Mouse (Mus musculus) cerebellum, adult (tissue): ENCODE results near the gene Ezh1.
A peak's percentile ranks its signal among the peaks of the same experiment; 100 is the strongest.

Experiments used
- ATAC-seq: cut with Nextera tagmentation; 2 replicates; pipeline ENCODE4 v1.9.2; 2017; ENCODE audit warnings: mild to moderate bottlenecking, moderate library complexity, mixed read lengths; ENCODE audit not compliant: insufficient number of reproducible peaks, low FRiP score, low TSS enrichment

The Ezh1 gene

DNA sequence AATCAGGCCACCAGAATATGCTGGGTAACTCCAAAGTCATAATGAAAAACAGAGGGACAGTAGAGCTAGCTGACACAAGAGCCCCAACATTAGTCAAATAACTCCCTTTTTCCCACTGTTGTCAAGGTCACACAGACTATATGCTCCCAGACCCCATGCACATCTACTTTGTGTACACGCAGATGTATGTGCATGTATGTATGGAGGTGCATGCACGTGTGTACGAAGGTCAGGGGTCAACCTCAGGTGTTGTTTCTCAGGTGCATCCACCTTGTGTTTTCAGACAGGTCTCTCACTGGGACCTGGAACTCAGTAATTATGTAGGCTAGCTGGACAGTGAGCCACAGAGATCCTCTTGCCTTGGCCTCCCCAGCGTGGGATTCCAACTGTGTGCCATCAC lies 40.8 kb downstream of the Ezh1 start:
- no peak for ATAC-seq

DNA sequence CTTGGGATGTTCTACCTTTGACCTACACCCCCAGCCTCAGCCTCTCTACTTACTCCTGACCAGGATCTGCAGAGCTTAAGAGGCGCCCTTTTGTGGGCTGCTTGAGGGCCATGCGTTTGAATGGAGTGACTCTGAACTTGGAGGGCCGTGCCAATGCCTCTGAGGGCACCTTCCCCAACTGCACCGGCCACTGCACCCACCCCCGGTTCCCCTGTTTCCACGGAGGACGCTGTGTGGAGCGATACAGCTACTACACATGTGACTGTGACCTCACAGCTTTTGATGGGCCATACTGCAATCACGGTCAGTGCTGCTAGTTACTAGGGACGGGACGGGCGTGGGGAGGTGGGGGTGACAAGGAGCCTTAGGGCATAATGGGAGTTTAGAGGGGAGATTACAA lies 41.3 kb downstream of the Ezh1 start:
- ATAC-seq, result no peak

DNA sequence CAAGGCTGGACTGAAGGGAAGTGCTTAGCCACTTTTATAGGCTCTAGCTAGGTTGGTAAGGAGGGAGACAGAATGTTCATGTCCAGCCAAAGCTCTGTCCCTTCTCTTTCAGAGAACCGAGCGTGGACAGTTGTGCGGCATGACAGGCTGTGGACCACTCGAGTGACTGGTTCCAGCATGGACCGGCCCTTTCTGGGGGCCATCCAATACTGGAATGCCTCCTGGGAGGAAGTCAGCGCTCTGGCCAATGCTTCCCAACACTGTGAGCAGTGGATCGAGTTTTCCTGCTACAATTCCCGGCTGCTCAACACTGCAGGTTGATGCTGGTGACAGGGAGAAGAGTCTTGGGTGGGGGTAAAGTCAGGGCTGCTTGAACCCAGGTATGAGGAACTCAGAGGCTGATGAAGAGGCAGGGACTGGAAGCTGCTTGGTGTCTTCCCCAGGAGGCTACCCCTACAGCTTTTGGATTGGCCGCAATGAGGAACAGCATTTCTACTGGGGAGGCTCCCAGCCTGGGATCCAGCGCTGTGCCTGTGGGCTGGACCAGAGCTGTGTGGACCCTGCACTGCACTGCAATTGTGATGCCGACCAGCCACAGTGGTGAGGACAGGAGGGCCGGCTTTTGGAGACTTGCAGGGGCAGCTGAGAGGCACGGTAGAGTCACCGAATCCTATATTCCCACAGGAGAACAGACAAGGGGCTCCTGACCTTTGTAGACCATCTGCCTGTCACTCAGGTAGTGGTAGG lies 43.3 kb downstream of the Ezh1 start:
- ATAC-seq, result no peak

DNA sequence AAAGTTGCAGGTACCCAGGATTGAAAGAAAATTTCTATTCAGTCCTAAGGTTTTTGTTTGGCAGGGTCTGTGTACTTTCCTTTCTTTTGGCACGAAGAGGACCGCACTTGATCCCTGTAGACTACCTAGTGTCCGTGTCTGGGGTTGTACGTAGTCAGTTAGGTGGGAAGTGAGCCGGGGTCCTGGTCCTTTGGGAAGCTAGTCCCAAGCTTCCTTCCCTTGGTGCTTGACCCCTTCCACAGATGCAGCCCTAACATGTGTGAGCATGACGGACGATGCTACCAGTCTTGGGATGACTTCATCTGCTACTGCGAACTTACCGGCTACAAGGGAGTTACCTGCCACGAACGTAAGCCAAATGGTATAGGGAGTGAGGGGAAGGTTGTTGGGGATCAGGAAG lies 44.3 kb downstream of the Ezh1 start:
- no peak for ATAC-seq

DNA sequence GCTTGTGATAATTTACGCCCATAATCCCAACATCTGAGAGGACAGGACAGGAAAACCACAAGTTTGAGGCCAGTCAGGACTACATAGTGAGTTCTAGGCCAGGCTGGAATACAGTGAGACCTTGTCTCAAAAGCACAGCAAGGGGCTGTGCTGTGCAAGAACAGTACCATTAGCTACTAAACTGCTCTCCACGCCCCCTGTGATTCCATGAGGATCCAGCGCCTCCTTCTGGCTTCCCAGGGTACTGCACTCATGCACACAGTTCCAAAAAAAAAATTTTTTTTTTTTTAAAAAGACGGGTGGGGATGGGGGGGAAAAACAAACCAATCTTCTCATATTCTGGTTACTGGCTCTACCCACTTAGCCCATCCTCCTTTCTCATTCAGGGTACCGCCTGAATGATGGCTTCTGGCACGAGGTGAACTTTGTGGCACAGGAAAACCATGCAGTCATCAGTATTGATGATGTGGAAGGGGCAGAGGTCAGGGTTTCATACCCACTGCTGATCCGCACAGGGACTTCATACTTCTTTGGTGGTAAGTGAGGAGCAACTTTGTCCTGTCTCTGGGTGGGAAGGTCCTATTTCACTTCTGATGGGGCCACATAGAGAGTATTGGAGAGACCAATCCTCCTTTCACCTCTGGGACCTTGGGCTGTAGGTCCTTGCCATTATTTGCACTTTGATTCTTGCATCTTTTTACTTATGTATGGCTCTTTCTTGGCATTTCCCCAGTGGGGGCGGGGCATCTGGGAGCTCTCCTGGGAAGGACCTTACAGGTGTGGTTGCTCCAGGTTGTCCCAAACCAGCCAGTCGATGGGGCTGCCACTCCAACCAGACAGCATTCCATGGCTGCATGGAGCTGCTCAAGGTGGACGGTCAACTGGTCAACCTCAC lies 45.2 kb downstream of the Ezh1 start:
- no peak for ATAC-seq

DNA sequence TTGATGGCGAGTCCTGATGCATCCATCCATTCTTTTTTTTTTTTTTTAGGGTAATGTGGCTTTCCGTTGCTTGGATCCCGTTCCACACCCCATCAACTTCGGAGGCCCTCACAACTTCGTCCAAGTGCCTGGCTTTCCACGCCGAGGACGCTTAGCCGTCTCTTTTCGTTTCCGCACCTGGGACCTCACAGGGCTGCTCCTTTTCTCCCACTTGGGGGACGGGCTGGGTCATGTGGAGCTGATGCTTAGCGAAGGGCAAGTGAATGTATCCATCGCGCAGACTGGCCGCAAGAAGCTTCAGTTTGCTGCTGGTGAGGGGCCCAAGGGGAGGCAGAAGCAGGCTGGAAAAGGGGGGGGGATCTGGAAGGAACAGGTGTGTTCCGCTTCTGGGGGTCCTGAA lies 46.0 kb downstream of the Ezh1 start:
- no peak for ATAC-seq

DNA sequence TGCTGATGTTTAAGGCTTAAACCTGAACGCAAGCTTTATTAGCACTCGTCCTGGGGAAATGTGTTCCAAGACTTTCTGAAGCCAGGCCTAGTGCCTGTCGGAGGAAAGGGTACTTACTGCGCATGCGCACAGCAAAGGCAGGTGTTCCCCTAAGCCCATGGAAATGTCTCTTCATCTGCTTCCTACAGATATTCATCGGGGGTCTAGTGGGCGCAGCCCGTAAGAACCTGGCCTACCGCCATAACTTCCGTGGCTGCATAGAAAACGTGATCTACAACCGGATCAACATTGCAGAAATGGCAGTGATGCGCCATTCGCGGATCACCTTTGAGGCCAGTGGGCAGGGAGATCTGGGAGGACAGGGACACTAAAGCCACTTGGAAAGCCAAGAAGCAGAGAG lies 47.0 kb downstream of the Ezh1 start:
- no peak for ATAC-seq

DNA sequence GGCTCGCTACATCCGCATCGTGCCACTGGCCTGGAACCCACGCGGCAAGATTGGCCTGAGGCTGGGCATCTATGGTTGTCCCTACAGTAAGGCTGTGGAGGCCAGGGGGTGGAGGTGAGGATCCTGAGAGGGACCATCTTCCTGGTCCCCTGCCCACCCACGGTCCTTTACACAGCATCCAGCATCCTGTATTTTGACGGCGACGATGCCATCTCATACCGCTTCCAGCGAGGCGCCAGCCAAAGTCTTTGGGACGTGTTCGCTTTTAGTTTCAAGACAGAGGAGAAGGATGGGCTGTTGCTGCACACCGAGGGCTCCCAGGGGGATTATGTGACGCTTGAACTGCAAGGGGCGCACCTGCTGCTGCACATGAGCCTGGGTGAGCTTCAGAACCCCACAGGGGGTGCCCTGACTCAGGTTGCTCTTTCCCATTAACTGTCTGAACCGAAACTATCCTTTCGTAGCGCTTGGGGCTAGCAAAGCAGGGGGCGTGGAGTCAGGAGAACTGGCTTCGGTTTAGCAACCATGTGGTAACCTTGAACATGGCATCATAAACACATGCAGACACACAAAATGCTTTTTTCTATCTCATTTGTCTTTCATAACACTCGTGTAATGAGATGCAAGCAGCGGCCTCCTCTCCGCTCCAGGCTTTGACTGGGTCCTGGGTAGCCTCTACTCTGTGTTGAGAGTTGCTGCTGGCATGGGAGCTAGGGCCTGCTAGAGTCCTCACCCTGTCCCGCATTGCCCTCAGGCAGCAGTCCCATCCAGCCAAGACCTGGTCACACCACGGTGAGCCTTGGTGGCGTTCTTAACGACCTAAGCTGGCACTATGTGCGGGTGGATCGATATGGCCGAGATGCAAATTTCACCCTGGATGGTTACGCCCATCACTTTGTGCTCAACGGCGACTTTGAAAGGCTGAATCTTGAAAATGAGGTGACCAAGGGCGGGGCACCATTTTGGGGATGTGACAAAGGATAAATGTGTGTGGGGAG lies 47.9 kb downstream of the Ezh1 start:
- no peak for ATAC-seq

DNA sequence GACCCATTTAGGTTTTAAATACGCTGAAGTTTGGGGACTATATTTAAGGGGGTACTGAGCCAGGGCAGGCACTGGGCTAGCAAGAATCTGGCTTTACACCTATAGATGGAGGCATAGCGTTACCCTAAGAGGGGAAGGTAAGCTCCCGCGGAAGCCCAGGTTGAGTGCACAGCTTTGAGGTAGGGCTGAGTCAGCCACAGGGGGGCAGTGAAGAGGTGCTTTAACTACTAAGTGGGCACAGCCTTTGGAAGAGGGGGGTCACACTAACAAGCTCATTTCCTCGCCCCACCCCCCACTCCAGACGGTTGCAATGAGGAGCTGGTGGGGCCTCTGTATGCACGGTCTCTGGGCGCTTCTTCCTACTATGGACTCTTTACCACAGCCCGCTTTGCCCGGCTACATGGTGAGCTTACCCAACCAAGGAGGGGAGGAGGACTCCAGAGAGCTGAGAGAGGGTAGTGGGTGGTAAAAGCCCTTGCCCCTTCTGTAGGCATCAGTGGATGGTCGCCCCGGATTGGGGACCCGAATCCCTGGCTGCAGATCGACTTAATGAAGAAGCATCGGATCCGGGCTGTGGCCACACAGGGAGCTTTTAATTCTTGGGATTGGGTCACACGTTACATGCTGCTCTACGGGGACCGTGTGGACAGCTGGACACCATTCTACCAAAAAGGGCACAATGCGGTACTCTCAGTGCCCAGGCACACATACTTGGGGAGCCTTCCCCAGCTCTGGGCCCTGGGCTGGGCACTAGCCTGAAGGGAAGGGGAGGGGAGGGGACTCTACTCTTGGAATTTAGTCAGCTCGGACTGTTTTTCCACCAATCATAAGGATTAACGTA lies 49.1 kb downstream of the Ezh1 start:
- ATAC-seq, result peak; percentile 20; the same call in 1 of the 2 replicates

DNA sequence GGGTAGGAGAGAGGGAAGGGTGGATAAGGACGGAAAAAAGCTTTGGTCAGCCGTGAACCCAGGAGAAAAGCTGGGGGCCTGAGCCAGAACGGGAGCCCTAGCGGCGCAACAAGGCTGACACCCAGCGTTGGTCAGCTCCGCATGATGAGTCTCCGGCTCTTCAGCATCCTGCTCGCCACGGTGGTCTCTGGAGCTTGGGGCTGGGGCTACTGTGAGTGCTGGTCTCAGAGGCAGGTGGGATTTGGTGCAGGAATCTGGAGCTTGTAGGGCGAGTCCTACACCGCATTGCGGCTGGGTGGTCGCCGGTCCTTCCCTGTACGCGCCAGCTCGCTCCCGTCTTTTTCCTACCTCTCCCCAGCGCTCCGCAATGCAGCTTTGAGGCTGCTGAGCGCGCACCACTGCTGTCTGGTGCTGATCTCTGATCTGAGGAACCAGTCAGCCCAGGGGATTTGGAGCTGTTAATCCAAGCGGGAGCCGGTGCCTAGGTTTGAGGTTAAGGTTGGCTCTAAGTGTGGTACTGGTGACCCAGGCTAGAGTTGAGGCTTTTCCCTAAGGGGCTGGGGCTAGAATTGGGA lies 50.1 kb downstream of the Ezh1 start:
- no peak for ATAC-seq

DNA sequence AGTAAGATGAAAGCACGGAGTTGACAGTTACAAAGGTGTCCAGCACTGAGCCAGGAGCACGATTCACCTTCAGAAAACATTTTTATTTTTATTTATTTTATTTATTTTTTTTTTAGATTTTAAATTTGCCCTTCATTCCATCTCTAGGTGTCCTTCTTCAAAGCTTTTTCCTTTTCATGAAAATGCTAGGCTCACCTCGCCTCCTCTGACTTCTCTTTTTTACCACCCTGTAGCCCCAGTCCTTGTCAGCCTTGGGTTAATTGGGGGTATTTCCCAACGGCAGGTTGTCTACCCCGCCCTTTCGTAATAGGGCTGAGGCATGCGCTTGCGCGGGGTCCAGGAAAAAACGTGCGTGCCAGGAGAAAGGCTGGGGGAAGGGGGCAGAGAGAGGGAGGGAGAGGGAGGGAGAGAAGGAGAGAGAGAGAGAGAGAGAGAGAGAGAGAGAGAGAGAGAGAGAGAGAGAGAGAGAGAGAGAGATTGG lies 50.6 kb downstream of the Ezh1 start:
- no peak for ATAC-seq

DNA sequence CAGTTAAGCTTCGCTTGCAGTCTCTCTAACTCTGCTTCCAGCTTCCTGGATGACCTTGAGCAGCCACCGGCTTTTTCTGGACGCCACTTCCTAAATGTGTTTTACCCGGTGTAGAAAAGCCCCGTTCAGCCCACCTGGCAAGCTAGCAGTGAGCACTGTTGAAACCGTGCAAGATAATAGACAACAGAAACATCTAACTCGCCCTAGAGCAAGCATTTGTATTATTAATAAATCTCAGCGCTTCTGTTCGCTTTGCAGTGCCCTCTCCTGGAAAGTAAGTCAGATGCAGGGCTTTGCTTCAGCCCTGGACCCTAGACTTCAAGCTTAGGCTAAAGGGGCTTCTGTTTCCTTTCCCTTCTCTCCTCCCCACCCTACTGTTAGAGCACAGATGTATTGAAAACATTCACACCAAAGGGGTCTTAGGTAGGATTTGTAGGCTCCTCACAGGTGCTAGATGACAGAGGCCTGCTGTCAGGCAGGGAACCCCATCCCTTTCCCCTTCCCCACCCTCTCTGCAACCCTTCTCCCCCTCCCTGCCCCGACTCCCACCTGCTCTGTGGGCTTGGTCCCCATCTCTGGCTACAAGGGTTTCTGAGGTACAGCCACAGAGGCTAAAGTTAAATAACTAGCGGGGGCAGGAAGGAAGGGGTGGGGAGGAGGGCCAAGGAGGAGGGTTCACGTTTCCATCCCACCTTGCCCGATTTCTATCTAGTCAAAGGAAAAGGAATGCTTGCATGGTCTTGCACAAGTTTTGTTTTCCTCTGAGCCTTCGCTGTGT lies 51.2 kb downstream of the Ezh1 start, which contains the start of gene Ccr10:
Ccr10 (minus strand) TSS at position 593 of the 778 bp plus-strand sequence.
- no peak for ATAC-seq

DNA sequence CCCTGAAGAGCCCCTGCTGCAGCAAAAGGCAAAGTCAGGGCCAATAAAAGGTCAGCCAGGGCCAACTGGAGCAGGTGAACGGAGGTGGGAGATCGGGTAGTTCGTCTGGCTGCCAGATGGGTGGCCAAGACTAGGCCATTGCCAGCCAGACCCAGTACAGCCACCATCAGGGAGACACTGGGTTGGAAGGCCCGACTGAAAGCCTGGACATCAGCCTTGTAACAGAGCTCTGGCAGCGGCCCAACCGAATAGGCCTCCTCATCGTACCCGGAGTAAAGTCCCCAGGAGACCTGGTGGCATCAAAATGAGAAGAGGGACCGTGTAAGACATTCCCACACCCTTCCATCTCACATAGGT lies 51.9 kb downstream of the Ezh1 start:
- ATAC-seq, result no peak

DNA sequence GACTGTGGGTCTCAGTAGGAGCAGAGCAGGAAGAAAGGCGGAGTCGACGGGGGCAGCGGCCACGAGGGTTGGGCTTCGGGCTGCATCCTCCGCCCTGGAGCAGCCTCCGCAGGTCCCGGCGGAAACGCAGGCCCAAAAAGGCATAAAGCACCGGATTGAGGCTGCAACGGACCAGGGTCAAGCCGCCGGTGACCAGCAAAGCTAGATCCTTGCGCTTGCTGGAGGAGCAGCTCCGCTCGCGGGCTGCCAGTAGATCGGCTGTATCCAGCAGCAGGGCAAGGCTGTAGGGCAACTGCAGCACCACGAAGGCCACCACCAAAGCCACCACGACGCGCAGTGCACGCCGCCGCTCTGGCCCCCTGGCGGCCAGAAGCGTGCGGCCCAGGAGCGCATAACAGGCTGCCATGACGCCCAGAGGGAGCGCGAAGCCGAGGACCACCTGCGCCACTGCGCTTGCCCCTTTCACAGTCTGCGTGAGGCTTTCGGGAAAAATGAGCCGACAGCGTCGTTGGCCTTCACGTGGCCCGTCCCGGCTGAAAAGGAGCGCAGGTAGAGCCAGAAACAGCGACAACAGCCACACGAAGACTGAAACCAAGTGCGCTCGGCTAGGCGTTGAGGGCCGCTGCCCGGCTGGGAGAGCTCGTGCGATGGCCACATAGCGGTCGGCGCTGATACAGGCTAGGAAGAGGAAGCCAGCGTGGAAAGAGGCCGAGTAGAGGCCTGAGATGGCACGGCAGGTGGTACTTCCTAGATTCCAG lies 52.5 kb downstream of the Ezh1 start:
- no peak for ATAC-seq

DNA sequence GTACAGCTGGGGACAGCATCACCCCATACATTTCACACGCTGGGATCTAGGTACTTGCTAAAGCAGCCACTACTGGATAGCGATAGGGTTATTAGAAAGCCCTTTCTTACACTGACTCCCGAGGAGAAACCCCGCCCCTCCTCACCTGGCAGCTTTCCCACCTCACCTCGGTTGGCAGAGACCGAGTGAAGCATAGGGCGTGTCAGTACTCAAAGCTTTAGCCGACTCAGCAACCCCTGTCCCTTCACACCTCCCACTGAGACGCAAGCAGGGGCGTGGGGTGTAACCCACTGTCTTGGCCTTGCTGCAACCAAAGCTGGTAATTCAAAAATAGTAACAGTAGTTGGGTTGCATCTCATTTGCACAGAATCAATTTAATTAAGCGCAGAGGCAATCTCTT lies 53.2 kb downstream of the Ezh1 start:
- ATAC-seq, result no peak

DNA sequence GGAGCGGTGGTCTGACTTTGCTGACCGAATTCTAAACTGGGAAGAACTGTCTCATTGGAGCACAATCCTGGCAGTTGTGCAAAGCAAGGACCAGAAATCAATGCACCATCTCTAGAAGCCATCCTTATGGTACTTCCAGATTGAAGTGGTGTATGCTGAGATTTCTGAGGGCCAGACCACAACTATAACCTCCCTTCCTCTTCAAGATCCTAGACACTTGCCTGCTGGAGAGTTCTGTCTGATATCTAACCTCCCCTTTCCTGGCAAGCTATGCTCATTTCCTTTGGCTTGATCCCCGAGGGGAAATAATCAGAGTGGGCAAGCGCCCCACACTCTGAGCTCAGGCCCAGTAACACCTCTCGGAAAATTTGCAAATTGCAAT lies 53.8 kb downstream of the Ezh1 start:
- ATAC-seq, result no peak

DNA sequence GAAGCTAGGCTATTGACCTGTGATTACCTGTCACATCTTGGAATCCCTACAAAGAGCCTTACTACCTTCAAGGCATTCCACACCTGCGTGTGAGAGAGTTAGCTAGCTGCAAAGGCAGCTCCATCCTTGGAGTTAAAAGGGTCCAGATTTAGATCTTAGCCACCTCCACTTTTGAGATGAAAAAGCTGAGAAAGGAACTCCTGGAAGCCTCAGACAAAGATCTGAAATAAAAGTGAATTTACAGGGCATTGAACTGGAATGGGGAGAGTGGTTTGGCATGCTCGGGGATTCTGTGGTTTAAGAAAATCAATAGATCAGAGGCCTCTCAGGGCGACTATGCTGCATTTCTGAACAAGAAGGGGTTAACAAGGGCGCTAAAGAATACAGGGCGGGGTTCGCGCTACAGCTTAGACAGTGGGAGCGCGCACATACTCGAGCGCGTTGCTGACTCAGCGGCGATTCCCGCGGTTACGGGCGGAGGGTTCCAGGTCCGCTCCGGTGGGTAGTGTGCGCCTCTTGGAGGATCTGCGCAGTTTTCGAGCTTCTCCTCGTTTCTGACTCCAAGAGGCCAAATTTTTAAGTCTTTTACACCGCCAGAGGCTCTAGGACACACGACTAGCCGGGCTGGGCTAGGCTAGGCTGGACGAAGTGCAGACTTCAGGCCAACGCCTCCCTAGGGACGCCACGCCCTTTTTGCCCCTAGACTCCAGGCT lies 54.4 kb downstream of the Ezh1 start:
- no peak for ATAC-seq
